Mouse (Mus musculus): ENCODE results near the gene Klhdc2. TPM values are rescaled to one million over a fixed set of nuclear protein-coding genes. Genes with fewer than 3 reads are reported as not detected.

Klhdc2 gene
- polyA plus RNA-seq, 1 experiment from 2014 or later: 286 TPM

DNA sequence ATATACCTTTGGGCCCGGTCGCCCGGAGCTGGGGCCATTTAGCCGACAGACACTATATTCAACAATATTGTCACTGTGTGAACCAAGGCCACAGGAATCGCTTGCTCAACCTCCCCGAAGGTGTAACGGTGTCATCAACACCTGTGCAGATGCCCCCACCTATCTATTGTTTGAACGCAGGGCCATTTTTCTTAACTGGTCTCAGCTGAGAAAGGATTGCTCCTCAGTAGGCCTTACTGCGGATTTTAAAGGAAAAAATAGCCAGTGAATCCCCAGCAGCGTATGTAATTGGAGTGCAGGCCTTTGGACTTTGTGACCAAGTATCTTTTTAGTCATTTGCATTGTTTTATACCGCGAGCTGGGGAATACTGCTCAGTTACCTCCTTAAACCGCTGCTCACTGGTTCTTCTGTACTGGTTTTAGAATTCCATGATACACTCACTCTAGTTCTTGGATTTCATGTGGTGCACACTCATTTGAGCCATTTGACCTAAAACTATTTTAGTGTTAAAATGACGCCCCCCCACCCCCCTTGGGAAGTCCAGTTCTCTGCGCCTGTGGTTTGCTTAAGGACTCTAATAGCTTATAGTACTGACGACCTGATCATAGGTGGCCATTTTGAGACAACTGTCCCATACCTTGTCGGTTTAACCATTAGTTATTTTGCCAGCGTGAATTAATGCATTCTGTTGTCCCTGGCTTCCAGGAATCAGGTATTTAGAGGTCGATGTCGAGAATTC, 1.1 kb downstream of the Klhdc2 start:
- Histone ChIP-seq H3K4me1 (ENCODE audit: control insufficient read depth, insufficient read depth, low read length) (peaks cover 8% of the 10 kb centered on the region), H3K4me2 (ENCODE audit: low read length) (peak overlapping the region; percentile 56), H3K27ac (ENCODE audit: low read depth, low read length) (peak overlapping the region; percentile 95), H3K36me3 (ENCODE audit: control insufficient read depth, insufficient read depth, low read length) (peaks cover 24% of the 10 kb centered on the region), H3K27me3 (replicated peaks; ENCODE audit: control insufficient read depth, insufficient read depth, low read length) (no peaks in the 10 kb centered on the region), H3K9me3 (replicated peaks; ENCODE audit: control insufficient read depth, low read length) (no peaks in the 10 kb centered on the region), H3K4me3 (ENCODE audit: low read depth, low read length) (peak overlapping the region; percentile 99), H3K9ac (ENCODE audit: low read length) (peak overlapping the region; percentile 99)
- 18% methylated on average over 20 of the region's 20 CpGs for WGBS
- no peak for ATAC-seq
- peak; percentile 9 for DNase-seq (ENCODE audit: low spot score)

DNA sequence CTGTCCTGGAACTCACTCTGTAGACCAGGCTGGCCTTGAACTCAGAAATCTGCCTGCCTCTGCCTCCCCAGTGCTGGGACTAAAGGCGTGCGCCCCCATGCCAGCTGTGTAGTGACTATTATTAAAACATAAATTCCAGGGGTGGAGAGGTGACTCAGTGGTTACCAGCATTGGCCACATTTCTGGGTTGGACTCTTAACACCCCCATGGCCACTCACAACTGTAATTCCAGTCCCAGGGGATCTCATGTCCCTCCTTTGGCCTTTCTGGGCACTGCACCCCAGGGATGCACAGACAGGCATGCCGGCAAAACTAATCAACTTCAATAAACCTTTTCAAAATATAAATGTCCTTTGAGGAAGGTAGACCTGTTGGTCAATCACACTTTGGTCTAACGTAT, 1.8 kb downstream of the Klhdc2 start:
- 87% methylated on average over 4 of the region's 4 CpGs for WGBS

GRCm38 (mm10) chr12:69299231-69299630, 2.8 kb downstream of the Klhdc2 start:
- Histone ChIP-seq H3K4me2 (ENCODE audit: low read length) (peak overlapping the region; percentile 56; the same call in 1 of the 2 replicates), H3K36me3 (ENCODE audit: control insufficient read depth, insufficient read depth, low read length) (peaks cover 38% of the 10 kb centered on the region), H3K27me3 (replicated peaks; ENCODE audit: control insufficient read depth, insufficient read depth, low read length) (no peaks in the 10 kb centered on the region), H3K9me3 (replicated peaks; ENCODE audit: control insufficient read depth, low read length) (no peaks in the 10 kb centered on the region), H3K27ac (ENCODE audit: low read depth, low read length) (no peak overlapping the region), H3K9ac (ENCODE audit: low read length) (no peak overlapping the region), H3K4me3 (ENCODE audit: low read depth, low read length) (no peak overlapping the region), H3K4me1 (ENCODE audit: control insufficient read depth, insufficient read depth, low read length) (peaks cover 8% of the 10 kb centered on the region)
- 75% methylated on average over 12 of the region's 12 CpGs for WGBS
- DNase-seq (ENCODE audit: low spot score) (no peak), ATAC-seq (no peak)

More for the DNA sequence above, 1.8 kb downstream of the Klhdc2 start:
- H3K4me3 ChIP-seq (ENCODE audit: low read depth, low read length): no peak overlapping the region
- no peaks in the 10 kb centered on the region for H3K27me3 ChIP-seq (replicated peaks; ENCODE audit: control insufficient read depth, insufficient read depth, low read length)
- H3K9me3 ChIP-seq (replicated peaks; ENCODE audit: control insufficient read depth, low read length): no peaks in the 10 kb centered on the region
- H3K4me2 ChIP-seq (ENCODE audit: low read length): peak overlapping the region; percentile 56
- peaks cover 31% of the 10 kb centered on the region for H3K36me3 ChIP-seq (ENCODE audit: control insufficient read depth, insufficient read depth, low read length)
- no peak overlapping the region for H3K9ac ChIP-seq (ENCODE audit: low read length)
- ATAC-seq (no peak), DNase-seq (ENCODE audit: low spot score) (no peak)
- no peak overlapping the region for H3K27ac ChIP-seq (ENCODE audit: low read depth, low read length)
- peaks cover 8% of the 10 kb centered on the region for H3K4me1 ChIP-seq (ENCODE audit: control insufficient read depth, insufficient read depth, low read length)

GRCm38 (mm10) chr12:69299831-69300230, 3.4 kb downstream of the Klhdc2 start:
- Histone ChIP-seq H3K27ac (ENCODE audit: low read depth, low read length) (no peak overlapping the region), H3K4me1 (ENCODE audit: control insufficient read depth, insufficient read depth, low read length) (peaks cover 8% of the 10 kb centered on the region), H3K9ac (ENCODE audit: low read length) (no peak overlapping the region), H3K36me3 (ENCODE audit: control insufficient read depth, insufficient read depth, low read length) (peaks cover 43% of the 10 kb centered on the region), H3K4me3 (ENCODE audit: low read depth, low read length) (no peak overlapping the region), H3K27me3 (replicated peaks; ENCODE audit: control insufficient read depth, insufficient read depth, low read length) (no peaks in the 10 kb centered on the region), H3K9me3 (replicated peaks; ENCODE audit: control insufficient read depth, low read length) (no peaks in the 10 kb centered on the region), H3K4me2 (ENCODE audit: low read length) (no peak overlapping the region)
- DNase-seq (ENCODE audit: low spot score) (no peak), ATAC-seq (no peak)
- WGBS: 91% methylated on average over 3 of the region's 3 CpGs

DNA sequence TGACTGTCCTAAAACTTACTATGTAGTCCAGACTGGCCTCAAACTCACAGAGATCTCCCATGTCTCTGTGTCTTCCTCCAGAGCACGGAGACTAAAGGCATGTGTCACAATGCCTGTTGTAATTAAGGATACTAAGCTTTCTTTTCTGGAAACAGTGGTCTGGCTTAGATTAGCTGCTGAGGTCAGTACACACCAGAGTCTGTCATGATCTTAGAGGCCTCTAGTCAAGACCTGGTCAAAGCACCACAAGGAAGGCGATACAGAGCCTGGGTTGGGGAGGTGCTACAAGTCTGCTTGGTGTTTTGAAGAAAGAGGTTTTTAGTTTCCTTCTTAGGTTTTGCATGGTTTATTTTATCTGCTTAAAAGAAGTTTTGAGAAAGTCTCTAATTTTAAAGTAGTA, 3.9 kb downstream of the Klhdc2 start:
- Histone ChIP-seq H3K27me3 (replicated peaks; ENCODE audit: control insufficient read depth, insufficient read depth, low read length) (no peaks in the 10 kb centered on the region), H3K9me3 (replicated peaks; ENCODE audit: control insufficient read depth, low read length) (no peaks in the 10 kb centered on the region), H3K36me3 (ENCODE audit: control insufficient read depth, insufficient read depth, low read length) (peaks cover 48% of the 10 kb centered on the region), H3K4me2 (ENCODE audit: low read length) (no peak overlapping the region), H3K9ac (ENCODE audit: low read length) (no peak overlapping the region), H3K4me1 (ENCODE audit: control insufficient read depth, insufficient read depth, low read length) (peaks cover 8% of the 10 kb centered on the region), H3K27ac (ENCODE audit: low read depth, low read length) (no peak overlapping the region), H3K4me3 (ENCODE audit: low read depth, low read length) (no peak overlapping the region)
- 85% methylated on average over 2 of the region's 2 CpGs for WGBS
- ATAC-seq (no peak), DNase-seq (ENCODE audit: low spot score) (no peak)

- peaks cover 3% of the 10 kb centered on the region; the same call in 1 of the 2 replicates for H3K4me1 ChIP-seq (ENCODE audit: control insufficient read depth, insufficient read depth, low read length)
- DNase-seq (ENCODE audit: low spot score) (no peak), ATAC-seq (no peak)
- 92% methylated on average over 12 of the region's 12 CpGs for WGBS
- H3K9ac ChIP-seq (ENCODE audit: low read length): no peak overlapping the region
- peaks cover 66% of the 10 kb centered on the region for H3K36me3 ChIP-seq (ENCODE audit: control insufficient read depth, insufficient read depth, low read length)
- no peak overlapping the region for H3K4me2 ChIP-seq (ENCODE audit: low read length)
- H3K4me3 ChIP-seq (ENCODE audit: low read depth, low read length): no peak overlapping the region
- H3K27me3 ChIP-seq (replicated peaks; ENCODE audit: control insufficient read depth, insufficient read depth, low read length): no peaks in the 10 kb centered on the region
- H3K9me3 ChIP-seq (replicated peaks; ENCODE audit: control insufficient read depth, low read length): no peaks in the 10 kb centered on the region
- no peak overlapping the region for H3K27ac ChIP-seq (ENCODE audit: low read depth, low read length)
Measured at GRCm38 (mm10) chr12:69302171-69302570, 5.7 kb downstream of the Klhdc2 start.

- WGBS: 89% methylated on average over 2 of the region's 2 CpGs
- H3K27me3 ChIP-seq (replicated peaks; ENCODE audit: control insufficient read depth, insufficient read depth, low read length): no peaks in the 10 kb centered on the region
- H3K9me3 ChIP-seq (replicated peaks; ENCODE audit: control insufficient read depth, low read length): no peaks in the 10 kb centered on the region
- no peak for DNase-seq (ENCODE audit: low spot score)
- H3K4me2 ChIP-seq (ENCODE audit: low read length): no peak overlapping the region
- no peak overlapping the region for H3K4me3 ChIP-seq (ENCODE audit: low read depth, low read length)
- peaks cover 85% of the 10 kb centered on the region for H3K36me3 ChIP-seq (ENCODE audit: control insufficient read depth, insufficient read depth, low read length)
- no peak overlapping the region for H3K27ac ChIP-seq (ENCODE audit: low read depth, low read length)
- ATAC-seq: no peak
- H3K9ac ChIP-seq (ENCODE audit: low read length): no peak overlapping the region
- peaks cover under 1% of the 10 kb centered on the region; the same call in 1 of the 2 replicates for H3K4me1 ChIP-seq (ENCODE audit: control insufficient read depth, insufficient read depth, low read length)
Measured at GRCm38 (mm10) chr12:69304051-69304450, 7.6 kb downstream of the Klhdc2 start.

GRCm38 (mm10) chr12:69306333-69306732, 9.9 kb downstream of the Klhdc2 start:
- Histone ChIP-seq H3K9ac (ENCODE audit: low read length) (no peak overlapping the region), H3K27ac (ENCODE audit: low read depth, low read length) (no peak overlapping the region), H3K4me3 (ENCODE audit: low read depth, low read length) (no peak overlapping the region), H3K27me3 (replicated peaks; ENCODE audit: control insufficient read depth, insufficient read depth, low read length) (no peaks in the 10 kb centered on the region), H3K36me3 (ENCODE audit: control insufficient read depth, insufficient read depth, low read length) (peaks cover 95% of the 10 kb centered on the region), H3K9me3 (replicated peaks; ENCODE audit: control insufficient read depth, low read length) (no peaks in the 10 kb centered on the region), H3K4me1 (ENCODE audit: control insufficient read depth, insufficient read depth, low read length) (no peaks in the 10 kb centered on the region), H3K4me2 (ENCODE audit: low read length) (no peak overlapping the region)
- DNase-seq (ENCODE audit: low spot score): no peak
- ATAC-seq: no peak
- 92% methylated on average over 7 of the region's 7 CpGs for WGBS

GRCm38 (mm10) chr12:69309659-69310058, 13.2 kb downstream of the Klhdc2 start:
- Histone ChIP-seq H3K9me3 (replicated peaks; ENCODE audit: control insufficient read depth, low read length) (no peaks in the 10 kb centered on the region), H3K27me3 (replicated peaks; ENCODE audit: control insufficient read depth, insufficient read depth, low read length) (no peaks in the 10 kb centered on the region), H3K4me2 (ENCODE audit: low read length) (no peak overlapping the region), H3K4me3 (ENCODE audit: low read depth, low read length) (no peak overlapping the region), H3K4me1 (ENCODE audit: control insufficient read depth, insufficient read depth, low read length) (no peaks in the 10 kb centered on the region), H3K27ac (ENCODE audit: low read depth, low read length) (no peak overlapping the region), H3K36me3 (ENCODE audit: control insufficient read depth, insufficient read depth, low read length) (peaks cover 92% of the 10 kb centered on the region), H3K9ac (ENCODE audit: low read length) (no peak overlapping the region)
- no peak for DNase-seq (ENCODE audit: low spot score)
- no peak for ATAC-seq
- WGBS: 94% methylated on average over 4 of the region's 4 CpGs
